Mouse (Mus musculus): Measurements from ENCODE around the gene Dusp3.

GRCm38 (mm10) chr11:101995938-101996337 lies 9.1 kb upstream of the Dusp3 start:
- TF ChIP-seq MAFK (IDR thresholded peaks at IDR 0.05; ENCODE audit: insufficient read depth, low read depth, low read length) (no peak), HCFC1 (IDR thresholded peaks at IDR 0.05; ENCODE audit: borderline replicate concordance, insufficient read depth, low read length) (no peak), ZNF384 (IDR thresholded peaks at IDR 0.05; ENCODE audit: low read depth, low read length) (no peak)
